Mouse (Mus musculus): ENCODE results near the gene Runx2. TPM values are rescaled to one million over a fixed set of nuclear protein-coding genes. Genes with fewer than 3 reads are reported as not detected.

Runx2 gene
- polyA plus RNA-seq, 2 experiments = 16.5 to 27.5 TPM

DNA sequence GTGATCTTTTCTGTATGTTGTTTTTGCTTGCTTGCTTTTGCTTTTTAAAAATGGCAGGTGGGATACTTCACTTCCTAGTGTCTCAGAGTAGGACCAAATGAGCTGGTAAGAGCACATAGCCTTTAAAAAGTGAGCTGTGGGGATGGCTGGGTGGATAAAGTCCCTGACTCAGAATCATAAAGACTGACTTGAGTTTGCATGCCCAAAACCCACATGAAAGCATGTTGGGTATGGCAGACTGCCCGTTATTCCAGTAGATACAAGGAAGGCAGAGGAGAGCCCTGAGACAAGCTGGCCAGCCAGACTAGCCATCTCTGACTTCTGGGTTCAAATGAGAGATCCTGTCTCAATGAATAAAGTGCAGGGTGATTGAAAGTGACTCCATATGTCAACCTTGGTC lies 214.7 kb downstream of the Runx2 start:
- ATAC-seq (ENCODE audit: low FRiP score, low read depth) (no peak), DNase-seq (ENCODE audit: low spot score) (no peak)
- Histone ChIP-seq H3K4me3 (replicated peaks; ENCODE audit: low read length) (no peak overlapping the region), H3K4me2 (replicated peaks; ENCODE audit: low read depth, low read length, severe bottlenecking) (no peak overlapping the region), H3K27me3 (ENCODE audit: control insufficient read depth, insufficient read depth, low read length) (no peaks in the 10 kb centered on the region), H3K36me3 (ENCODE audit: control insufficient read depth, insufficient read depth, low read length) (no peaks in the 10 kb centered on the region), H3K9me3 (ENCODE audit: control insufficient read depth, low read length) (no peaks in the 10 kb centered on the region), H3K27ac (replicated peaks; ENCODE audit: low read depth, low read length) (no peak overlapping the region), H3K4me1 (ENCODE audit: control insufficient read depth, insufficient read depth, low read length) (peaks cover 16% of the 10 kb centered on the region), H3K9ac (ENCODE audit: low read depth, low read length, severe bottlenecking) (no peak overlapping the region)
- no peak for TF ChIP-seq POLR2A (IDR thresholded peaks at IDR 0.05; ENCODE audit: borderline replicate concordance, extremely low read depth, insufficient read depth, insufficient read length)
- WGBS = 71% methylated on average over 1 of the region's 1 CpGs

DNA sequence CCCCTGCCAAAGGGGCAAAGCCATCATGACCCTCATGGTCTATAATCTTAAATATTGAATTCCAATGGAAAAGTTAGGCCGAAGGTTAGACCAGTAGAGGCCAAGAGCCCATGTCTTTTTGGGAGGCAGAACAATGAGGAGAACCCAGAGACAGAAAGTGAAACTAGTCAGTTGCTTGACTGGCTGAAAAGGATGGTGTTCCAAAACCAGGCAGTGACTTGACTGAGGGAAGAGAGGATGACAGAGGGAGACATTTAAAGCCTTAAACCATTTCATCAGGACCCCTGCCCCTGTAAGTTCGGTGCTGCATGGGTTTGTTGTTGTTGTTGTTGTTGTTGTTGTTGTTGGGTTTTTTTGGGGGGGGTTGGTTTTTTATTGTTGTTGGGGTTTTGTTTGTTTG lies 215.5 kb downstream of the Runx2 start:
- TF ChIP-seq POLR2A (IDR thresholded peaks at IDR 0.05; ENCODE audit: borderline replicate concordance, extremely low read depth, insufficient read depth, insufficient read length) = no peak
- no peak overlapping the region for H3K4me2 ChIP-seq (replicated peaks; ENCODE audit: low read depth, low read length, severe bottlenecking)
- 96% methylated on average over 2 of the region's 2 CpGs for WGBS
- H3K9ac ChIP-seq (ENCODE audit: low read depth, low read length, severe bottlenecking) = no peak overlapping the region
- H3K9me3 ChIP-seq (ENCODE audit: control insufficient read depth, low read length) = no peaks in the 10 kb centered on the region
- DNase-seq (ENCODE audit: low spot score) = no peak
- no peaks in the 10 kb centered on the region for H3K27me3 ChIP-seq (ENCODE audit: control insufficient read depth, insufficient read depth, low read length)
- H3K36me3 ChIP-seq (ENCODE audit: control insufficient read depth, insufficient read depth, low read length) = no peaks in the 10 kb centered on the region
- H3K27ac ChIP-seq (replicated peaks; ENCODE audit: low read depth, low read length) = no peak overlapping the region
- no peak overlapping the region for H3K4me3 ChIP-seq (replicated peaks; ENCODE audit: low read length)
- H3K4me1 ChIP-seq (ENCODE audit: control insufficient read depth, insufficient read depth, low read length) = peaks cover 16% of the 10 kb centered on the region
- no peak for ATAC-seq (ENCODE audit: low FRiP score, low read depth)

GRCm38 (mm10) chr17:44597918-44598504 lies 216.6 kb downstream of the Runx2 start:
- Histone ChIP-seq H3K4me3 (replicated peaks; ENCODE audit: low read length) (no peak overlapping the region), H3K36me3 (ENCODE audit: control insufficient read depth, insufficient read depth, low read length) (no peaks in the 10 kb centered on the region), H3K9ac (ENCODE audit: low read depth, low read length, severe bottlenecking) (no peak overlapping the region), H3K4me1 (ENCODE audit: control insufficient read depth, insufficient read depth, low read length) (peaks cover 16% of the 10 kb centered on the region), H3K4me2 (replicated peaks; ENCODE audit: low read depth, low read length, severe bottlenecking) (no peak overlapping the region), H3K27ac (replicated peaks; ENCODE audit: low read depth, low read length) (no peak overlapping the region), H3K9me3 (ENCODE audit: control insufficient read depth, low read length) (no peaks in the 10 kb centered on the region), H3K27me3 (ENCODE audit: control insufficient read depth, insufficient read depth, low read length) (no peaks in the 10 kb centered on the region)
- TF ChIP-seq POLR2A (IDR thresholded peaks at IDR 0.05; ENCODE audit: borderline replicate concordance, extremely low read depth, insufficient read depth, insufficient read length) = no peak
- 0 out of 2 replicates have a peak, but pooled peaks have one; percentile 10 for ATAC-seq (ENCODE audit: low FRiP score, low read depth)
- 26% methylated on average over 8 of the region's 8 CpGs for WGBS
- peak; percentile 74 for DNase-seq (ENCODE audit: low spot score)

DNA sequence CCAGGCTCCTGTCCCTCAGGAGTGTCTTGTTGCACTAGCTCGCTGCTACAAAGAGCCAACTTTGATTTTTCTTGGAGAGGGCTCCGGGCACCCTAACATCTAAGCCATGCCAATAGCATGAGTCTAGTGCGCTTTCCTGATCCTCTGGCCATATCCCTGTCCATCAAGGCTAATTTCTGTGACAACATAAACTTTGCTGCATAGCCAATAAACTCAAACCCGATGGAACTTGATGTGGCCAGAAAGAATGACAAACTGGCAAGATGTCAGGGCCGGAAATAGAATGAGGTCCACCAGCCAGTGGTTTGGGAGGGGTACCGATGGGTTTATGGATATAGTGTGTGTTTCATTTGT lies 221.9 kb downstream of the Runx2 start:
- whole genome bisulfite sequencing = 73% methylated on average over 6 of the region's 6 CpGs
- no peak overlapping the region for H3K4me3 ChIP-seq (replicated peaks; ENCODE audit: low read length)
- no peak for ATAC-seq (ENCODE audit: low FRiP score, low read depth)
- H3K9me3 ChIP-seq (ENCODE audit: control insufficient read depth, low read length) = no peaks in the 10 kb centered on the region
- H3K9ac ChIP-seq (ENCODE audit: low read depth, low read length, severe bottlenecking) = no peak overlapping the region
- H3K27ac ChIP-seq (replicated peaks; ENCODE audit: low read depth, low read length) = no peak overlapping the region
- no peaks in the 10 kb centered on the region for H3K27me3 ChIP-seq (ENCODE audit: control insufficient read depth, insufficient read depth, low read length)
- no peak for DNase-seq (ENCODE audit: low spot score)
- no peak overlapping the region for H3K4me2 ChIP-seq (replicated peaks; ENCODE audit: low read depth, low read length, severe bottlenecking)
- peaks cover 8% of the 10 kb centered on the region for H3K4me1 ChIP-seq (ENCODE audit: control insufficient read depth, insufficient read depth, low read length)
- no peaks in the 10 kb centered on the region for H3K36me3 ChIP-seq (ENCODE audit: control insufficient read depth, insufficient read depth, low read length)
- no peak for TF ChIP-seq POLR2A (IDR thresholded peaks at IDR 0.05; ENCODE audit: borderline replicate concordance, extremely low read depth, insufficient read depth, insufficient read length)

- Histone ChIP-seq H3K4me1 (ENCODE audit: control insufficient read depth, insufficient read depth, low read length) (peaks cover 8% of the 10 kb centered on the region; the same call in 1 of the 2 replicates), H3K4me2 (replicated peaks; ENCODE audit: low read depth, low read length, severe bottlenecking) (no peak overlapping the region), H3K9ac (ENCODE audit: low read depth, low read length, severe bottlenecking) (no peak overlapping the region), H3K9me3 (ENCODE audit: control insufficient read depth, low read length) (no peaks in the 10 kb centered on the region), H3K27me3 (ENCODE audit: control insufficient read depth, insufficient read depth, low read length) (no peaks in the 10 kb centered on the region), H3K36me3 (ENCODE audit: control insufficient read depth, insufficient read depth, low read length) (no peaks in the 10 kb centered on the region), H3K27ac (replicated peaks; ENCODE audit: low read depth, low read length) (no peak overlapping the region), H3K4me3 (replicated peaks; ENCODE audit: low read length) (no peak overlapping the region)
- ATAC-seq (ENCODE audit: low FRiP score, low read depth) = no peak
- no peak for TF ChIP-seq POLR2A (IDR thresholded peaks at IDR 0.05; ENCODE audit: borderline replicate concordance, extremely low read depth, insufficient read depth, insufficient read length)
- 36% methylated on average over 16 of the region's 16 CpGs for WGBS
- peak; percentile 39 for DNase-seq (ENCODE audit: low spot score)
Observed at GRCm38 (mm10) chr17:44592067-44592736, 222.4 kb downstream of the Runx2 start.
